Mouse (Mus musculus): ENCODE results near the gene Atp13a4.

- TF ChIP-seq POLR2AphosphoS2 (IDR thresholded peaks at IDR 0.05; ENCODE audit: insufficient read length, low read depth) = no peak
- no peak for TF ChIP-seq POLR2A (IDR thresholded peaks at IDR 0.05; ENCODE audit: insufficient read length, low read depth)
- TF ChIP-seq SRF (IDR thresholded peaks at IDR 0.05; ENCODE audit: control insufficient read depth, insufficient read length, low read depth) = no peak
- no peak for TF ChIP-seq MYOG (IDR thresholded peaks at IDR 0.05; ENCODE audit: control insufficient read depth in 1 of 3, insufficient read depth in 1 of 3, insufficient read length in 2 of 3, low read depth in 2 of 3)
- TF ChIP-seq CEBPB (IDR thresholded peaks at IDR 0.05; ENCODE audit: insufficient read depth, poor library complexity, severe bottlenecking) = no peak
- TF ChIP-seq MAX (IDR thresholded peaks at IDR 0.05; ENCODE audit: low read depth) = no peak
- TF ChIP-seq MYOD1 (IDR thresholded peaks at IDR 0.05; ENCODE audit: control insufficient read depth in 1 of 3, insufficient read length in 2 of 3, low read depth in 2 of 3) = no peak
- no peak for TF ChIP-seq TCF3 (IDR thresholded peaks at IDR 0.05; ENCODE audit: insufficient read length, low read depth)
- no peak for TF ChIP-seq E2F4 (IDR thresholded peaks at IDR 0.05; ENCODE audit: insufficient read depth)
Measured at GRCm38 (mm10) chr16:29414822-29415221, 129.8 kb downstream of the Atp13a4 start.
